Mouse (Mus musculus) T-helper 17 cell (primary cell): ENCODE data around the gene Mpnd.

Source experiments
- in situ Hi-C, 2 experiments: fragments of 300-600 bp; cut with MboI, MseI; formaldehyde crosslinking; loops; 1 replicate in 1 of 2; 2 replicates in 1 of 2; pipeline ENCODE4 v1.15.1; 2025; ENCODE audit warnings: high pct_unique_total_duplicates in 2 of 2

Gene Mpnd

DNA sequence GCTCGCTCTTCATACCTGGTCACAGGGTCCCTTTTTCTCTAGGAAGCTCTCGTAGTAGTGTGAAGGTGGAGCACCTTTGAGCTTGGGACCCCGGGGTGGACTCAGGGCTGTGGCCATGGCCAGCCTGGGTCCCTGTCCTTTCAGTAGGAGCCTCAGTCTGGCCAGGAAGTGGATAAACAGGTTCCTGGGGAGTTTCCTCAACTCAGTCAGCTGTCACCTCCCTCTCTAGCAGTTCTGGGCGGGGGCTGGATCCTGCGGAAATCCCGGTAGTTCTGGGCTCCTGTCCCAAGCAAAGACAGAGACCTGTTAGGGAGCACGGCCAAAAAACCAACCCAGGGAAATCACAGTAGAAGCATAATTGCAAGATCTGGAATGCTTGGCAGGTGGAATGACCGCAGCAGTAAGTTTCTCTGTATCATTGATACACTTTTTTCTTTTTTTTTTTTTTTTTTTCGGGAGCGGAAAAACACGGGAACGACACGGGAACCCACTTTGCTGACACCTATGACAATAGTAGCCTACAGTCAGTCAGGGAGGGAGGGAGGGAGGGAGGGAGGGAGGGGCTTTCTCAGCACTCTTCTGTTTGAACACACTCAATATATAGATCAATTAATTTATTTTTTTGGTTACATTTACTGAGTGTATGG lies at the start of gene Mpnd, which contains the start of gene Stap2:
Mpnd (plus strand) TSS at position 297 of the 647 bp plus-strand sequence.
Stap2 (minus strand) TSS at position 170 of the 647 bp plus-strand sequence.
- in situ Hi-C loops = loop anchor here (5.0 kb wide), 2 partner anchors 1387 to 1863 kb away; no protein-coding TSS in a partner anchor

DNA sequence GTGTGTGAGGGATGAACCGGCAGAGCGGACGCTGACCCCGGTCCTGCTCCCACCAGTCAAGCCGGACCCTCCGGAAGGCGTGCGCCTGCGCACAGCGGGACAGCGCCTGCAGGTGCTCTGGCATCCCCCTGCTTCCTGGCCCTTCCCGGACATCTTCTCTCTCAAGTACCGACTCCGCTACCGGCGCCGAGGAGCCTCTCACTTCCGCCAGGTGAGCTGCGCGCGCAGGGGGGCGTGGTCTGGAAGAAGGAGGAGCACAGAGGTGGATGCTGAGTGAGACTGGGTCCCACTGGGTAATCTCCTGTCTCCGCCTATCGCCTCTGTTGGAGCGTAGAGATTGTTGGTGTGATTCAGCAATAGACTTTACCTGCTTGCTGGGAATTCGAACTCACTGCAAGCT lies 49.4 kb upstream of the Mpnd start:
- in situ Hi-C loops = no loop called here

GRCm38 (mm10) chr17:55956591-55956990 lies 48.9 kb upstream of the Mpnd start:
- in situ Hi-C loops = no loop called here

- in situ Hi-C loops = no loop called here
Observed at GRCm38 (mm10) chr17:55957168-55957567, 48.3 kb upstream of the Mpnd start.

DNA sequence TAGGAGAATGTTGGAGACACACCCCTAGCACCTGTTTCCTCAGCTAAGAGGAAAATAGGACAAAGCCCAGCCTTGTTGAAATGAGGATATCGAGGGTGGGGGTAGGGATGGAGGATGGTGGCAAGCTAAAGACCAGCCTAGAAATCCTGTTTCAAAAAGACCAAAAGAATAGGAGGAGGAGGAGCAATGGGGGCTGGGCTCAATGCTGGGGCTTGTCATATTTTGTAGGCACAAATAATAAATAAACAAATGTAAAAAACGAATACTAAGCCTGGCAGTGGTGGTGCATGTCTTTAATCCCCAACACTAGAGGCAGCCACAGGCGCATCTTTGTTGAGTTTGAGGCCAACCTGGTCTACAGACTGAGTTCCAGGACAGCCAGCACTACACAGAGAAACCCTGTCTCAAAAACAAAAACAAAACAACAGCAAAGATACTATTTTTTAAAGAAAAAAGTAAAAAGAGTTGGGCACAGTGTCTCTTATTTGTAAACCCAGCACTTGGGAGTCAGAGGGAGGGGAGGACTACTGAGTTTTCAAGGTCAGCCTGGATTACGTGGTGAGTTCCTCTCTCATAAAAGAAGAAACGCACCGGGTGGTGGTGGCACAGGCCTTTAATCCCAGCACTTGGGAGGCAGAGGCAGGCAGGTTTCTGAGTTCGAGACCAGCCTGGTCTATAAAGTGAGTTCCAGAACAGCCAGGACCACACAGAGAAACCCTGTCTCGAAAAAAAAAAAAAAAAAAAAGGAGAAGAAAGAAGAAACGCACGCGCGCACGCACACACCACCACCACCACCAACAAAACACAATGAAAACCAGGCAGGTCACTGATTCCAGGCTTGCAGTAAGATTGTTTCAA lies 47.6 kb upstream of the Mpnd start:
- in situ Hi-C loops = no loop called here

DNA sequence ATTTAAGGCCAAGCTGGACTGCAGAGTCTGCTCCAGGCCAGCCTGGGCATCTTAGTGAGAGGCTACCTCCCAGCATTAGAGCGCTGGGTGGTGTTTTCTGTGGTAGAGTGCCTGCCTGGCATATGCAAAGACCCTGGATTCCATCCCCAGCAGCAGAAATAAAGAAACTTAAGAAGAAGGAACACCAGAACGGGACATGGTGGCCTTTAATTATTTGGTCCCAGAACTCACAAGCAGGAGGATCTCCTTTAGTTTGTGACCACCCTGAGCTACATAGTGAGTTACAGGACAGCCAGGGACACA lies 47.0 kb upstream of the Mpnd start:
- in situ Hi-C loops = no loop called here

- in situ Hi-C loops = no loop called here
Observed at GRCm38 (mm10) chr17:55958918-55959728, 46.4 kb upstream of the Mpnd start, which contains the start of gene Yju2. Gene Yju2 (plus strand): TSS chr17:55959099.

- in situ Hi-C loops = loop anchor here (10.0 kb wide), 2 partner anchors 55 to 1065 kb away; no protein-coding TSS in a partner anchor
Observed at GRCm38 (mm10) chr17:55959946-55960740, 45.4 kb upstream of the Mpnd start.

GRCm38 (mm10) chr17:55960791-55961190 lies 44.7 kb upstream of the Mpnd start:
- in situ Hi-C loops = loop anchor here (10.0 kb wide), 2 partner anchors 54 to 1064 kb away; no protein-coding TSS in a partner anchor

- in situ Hi-C loops = loop anchor here (10.0 kb wide), 2 partner anchors 53 to 1063 kb away; no protein-coding TSS in a partner anchor
Observed at GRCm38 (mm10) chr17:55961631-55962030, 43.9 kb upstream of the Mpnd start.

- in situ Hi-C loops = loop anchor here (10.0 kb wide), 2 partner anchors 52 to 1062 kb away; no protein-coding TSS in a partner anchor
Observed at GRCm38 (mm10) chr17:55963171-55963570, 42.3 kb upstream of the Mpnd start.

DNA sequence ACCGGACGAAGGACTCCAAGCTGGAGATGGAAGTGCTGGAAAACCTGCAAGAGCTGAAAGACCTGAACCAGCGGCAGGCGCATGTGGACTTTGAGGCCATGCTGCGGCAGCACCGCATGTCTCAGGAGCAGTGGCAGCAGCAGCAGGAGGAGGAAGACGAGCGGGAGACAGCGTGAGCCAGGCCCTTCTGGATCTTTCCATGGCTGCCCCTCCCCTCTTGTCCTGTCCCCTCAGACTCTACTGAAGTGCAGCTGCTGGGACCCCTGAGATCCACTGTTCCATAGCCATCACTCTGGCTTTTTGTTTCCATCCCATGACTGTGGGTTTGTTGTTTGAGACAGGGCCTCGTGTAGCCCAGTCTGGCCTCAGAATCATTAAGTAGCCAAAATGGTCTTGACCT lies 41.0 kb upstream of the Mpnd start:
- in situ Hi-C loops = loop anchor here (10.0 kb wide), 2 partner anchors 50 to 1060 kb away; no protein-coding TSS in a partner anchor

DNA sequence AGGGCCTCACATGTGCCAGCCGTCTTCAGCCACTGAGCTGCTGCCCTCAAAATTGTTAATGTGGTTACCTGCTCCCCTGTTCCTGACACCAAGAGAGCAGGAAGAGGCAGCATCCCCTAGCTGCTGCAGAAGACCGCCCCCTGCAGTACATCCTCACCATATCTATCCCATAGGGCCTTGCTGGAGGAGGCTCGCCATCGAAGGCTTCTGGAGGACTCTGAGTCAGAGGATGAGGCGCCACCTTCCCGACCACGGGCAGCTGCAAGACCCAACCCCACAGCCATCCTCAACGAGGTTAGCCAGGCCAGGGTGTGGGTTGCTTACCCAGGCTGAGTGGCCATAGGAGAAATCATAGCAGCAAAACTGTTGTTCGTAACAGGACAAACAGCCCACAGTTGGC lies 40.5 kb upstream of the Mpnd start:
- in situ Hi-C loops = loop anchor here (10.0 kb wide), 2 partner anchors 50 to 1060 kb away; no protein-coding TSS in a partner anchor

GRCm38 (mm10) chr17:55967186-55967585 lies 38.3 kb upstream of the Mpnd start:
- in situ Hi-C loops = loop anchor here (10.0 kb wide), 2 partner anchors 48 to 1058 kb away; no protein-coding TSS in a partner anchor

- in situ Hi-C loops = loop anchor here (10.0 kb wide), 2 partner anchors 47 to 1057 kb away; no protein-coding TSS in a partner anchor
Observed at GRCm38 (mm10) chr17:55968210-55968609, 37.3 kb upstream of the Mpnd start.

GRCm38 (mm10) chr17:55969560-55969959 lies 36.0 kb upstream of the Mpnd start:
- in situ Hi-C loops = loop anchor here (10.0 kb wide), 2 partner anchors 45 to 1055 kb away; no protein-coding TSS in a partner anchor

GRCm38 (mm10) chr17:55969966-55970891 lies 35.3 kb upstream of the Mpnd start, which contains the start of gene Shd:
Gene Shd (plus strand): TSS chr17:55970467.
- in situ Hi-C loops = loop anchor here (10.0 kb wide), 3 partner anchors 45 to 1905 kb away; no protein-coding TSS in a partner anchor

DNA sequence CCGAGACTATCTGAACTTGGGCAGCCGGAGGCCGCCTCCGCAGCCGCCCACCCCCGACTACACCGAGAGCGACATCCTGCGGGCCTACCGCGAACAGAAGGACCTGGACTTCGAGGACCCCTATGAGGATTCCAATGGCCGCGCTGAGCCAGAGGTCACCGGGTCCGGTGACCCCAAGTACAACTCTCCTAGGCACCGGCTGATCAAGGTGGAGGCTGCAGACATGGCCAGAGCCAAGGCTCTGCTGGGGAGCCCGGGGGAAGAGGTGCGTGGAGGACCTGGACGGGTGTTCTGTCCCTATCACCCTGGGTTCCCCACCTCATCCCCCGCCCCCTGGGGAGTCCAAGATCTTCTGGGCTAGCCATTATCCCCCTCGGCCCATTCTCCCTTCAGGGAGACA lies 34.1 kb upstream of the Mpnd start:
- in situ Hi-C loops = loop anchor here in 1 of 2 experiments (10.0 kb wide), 1 partner anchor 1907 kb away; no protein-coding TSS in a partner anchor
